Mouse (Mus musculus) liver, embryonic 14.5 days (tissue): ENCODE data around the gene BC048671. TPM values are rescaled to one million over a fixed set of nuclear protein-coding genes. Genes with fewer than 3 reads are reported as not detected.

Source experiments
- ATAC-seq: fragments of 200-750 bp; cut with Nextera tagmentation; 2 replicates; pipeline ENCODE4 v1.8.0; 2017; ENCODE audit warnings: moderate number of reproducible peaks, mild to moderate bottlenecking, moderate library complexity; ENCODE audit not compliant: insufficient read depth
- DNase-seq, 3 experiments: peaks; one replicate each; pipeline ENCODE4 v3.0.0-alpha.2; 2012 to 2013; ENCODE audit warnings: low read depth in 3 of 3, low spot score in 3 of 3
- H3K27ac ChIP-seq: fragments of 300-500 bp; sonication (generic); 2 replicates; pipeline ENCODE4 v1.5.1; 2014; ENCODE audit warnings: moderate library complexity, mild to moderate bottlenecking, control low read depth, inconsistent platforms
- H3K27me3 ChIP-seq: fragments of 300-500 bp; sonication (generic); 2 replicates; pipeline ENCODE4 v1.6.1; 2014; ENCODE audit warnings: mild to moderate bottlenecking, low read length, moderate library complexity; ENCODE audit not compliant: control insufficient read depth, insufficient read depth
- H3K36me3 ChIP-seq: fragments of 300-500 bp; sonication (generic); replicated peaks from 2 replicates; pipeline ENCODE4 v1.6.1; 2014; ENCODE audit warnings: low read depth; ENCODE audit not compliant: control insufficient read depth, insufficient read depth
- H3K4me1 ChIP-seq, 2 experiments: fragments of 200-500 bp in 1 of 2; fragments of 300-500 bp in 1 of 2; sonication (generic) in 1 of 2; replicated peaks; 2 replicates each; pipeline ENCODE4 v1.6.1; 2012 to 2014; ENCODE audit warnings: antibody characterized with exemption in 1 of 2, inconsistent platforms in 1 of 2, low read length in 1 of 2; ENCODE audit not compliant: control insufficient read depth in 2 of 2, insufficient read depth in 2 of 2
- H3K4me2 ChIP-seq: fragments of 300-500 bp; sonication (generic); 2 replicates; pipeline ENCODE4 v1.6.1; 2014; ENCODE audit warnings: low read depth, mild to moderate bottlenecking, control low read depth, moderate library complexity
- H3K4me3 ChIP-seq, 2 experiments: fragments of 200-500 bp in 1 of 2; fragments of 300-500 bp in 1 of 2; sonication (generic) in 1 of 2; 2 replicates each; pipeline ENCODE4 v1.5.1; 2012 to 2014; ENCODE audit warnings: low read depth in 2 of 2, low read length in 2 of 2, mild to moderate bottlenecking in 2 of 2, control low read depth in 1 of 2, inconsistent platforms in 1 of 2, moderate library complexity in 1 of 2; ENCODE audit not compliant: insufficient read depth in 1 of 2
- H3K9ac ChIP-seq: fragments of 300-500 bp; sonication (generic); replicated peaks from 2 replicates; pipeline ENCODE4 v1.6.1; 2014; ENCODE audit warnings: mild to moderate bottlenecking, control low read depth, moderate library complexity
- H3K9me3 ChIP-seq: fragments of 300-500 bp; sonication (generic); 2 replicates; pipeline ENCODE4 v1.6.1; 2016; ENCODE audit warnings: low read length, mixed read lengths; ENCODE audit not compliant: control insufficient read depth
- CTCF ChIP-seq: IDR thresholded peaks from 2 replicates; pipeline ENCODE4 v1.5.1; 2016; ENCODE audit warnings: antibody characterized with exemption, low read depth, control low read depth
- EP300 ChIP-seq: IDR thresholded peaks from 2 replicates; pipeline ENCODE4 v1.6.1; 2016; ENCODE audit warnings: antibody characterized with exemption, low read depth
- WGBS: fragments of 180-500 bp; shearing (Covaris S2); extraction: QIAGEN DNeasy Blood & Tissue Kit; methylation state at CpG from one replicate; pipeline ENCODE4 v1.1.7; 2014; ENCODE audit not compliant: insufficient replicate concordance; 5-methylcytosine and 5-hydroxymethylcytosine counted together
- polyA plus RNA-seq, 2 experiments: library from polyadenylated mRNA; depleted of rRNA in 1 of 2; stranded (reverse) in 1 of 2; unstranded in 1 of 2; fragments of >200 nt; fragmentation: Nextera tagmentation in 1 of 2; extraction: Ambion mirVana in 1 of 2; gene quantifications; 2 replicates each; pipeline versions ENCODE4 v1.2.1 to v1.2.3; 2012 to 2014

The BC048671 gene
- polyA plus RNA-seq (2012; rRNA removed) (not detected in 2 replicates), polyA plus RNA-seq (2014; fragmentation: Nextera tagmentation; extraction: Ambion mirVana) (not detected in 2 replicates)

GRCm38 (mm10) chr6:90300919-90301318, at the start of gene BC048671:
Gene BC048671, plus strand, starts transcription at chr6:90301219.
- Histone ChIP-seq H3K27ac (no peak within 1 kb of the TSS), H3K4me2 (no peak within 1 kb of the TSS), H3K9me3 (no peaks in the 10 kb centered on the region), H3K9ac (no peak within 1 kb of the TSS), H3K36me3 (no peaks in the 10 kb centered on the region), H3K27me3 (no peaks in the 10 kb centered on the region), H3K4me1 (no peaks in the 10 kb centered on the region), H3K4me3 (no peak within 1 kb of the TSS)
- ATAC-seq (no peak), DNase-seq (no peak)
- 68% methylated on average over 1 of the region's 1 CpGs for WGBS
- no peak for TF ChIP-seq CTCF
- no peak for TF ChIP-seq EP300

- Histone ChIP-seq H3K27me3 (no peaks in the 10 kb centered on the region), H3K4me3 (no peak overlapping the region), H3K4me1 (no peaks in the 10 kb centered on the region), H3K27ac (no peak overlapping the region), H3K36me3 (no peaks in the 10 kb centered on the region), H3K9ac (no peak overlapping the region), H3K9me3 (no peaks in the 10 kb centered on the region), H3K4me2 (no peak overlapping the region)
- DNase-seq (no peak), ATAC-seq (no peak)
- TF ChIP-seq EP300 (no peak), CTCF (peak; percentile 30; the same call in 1 of the 2 replicates)
- 44% methylated on average over 12 of the region's 12 CpGs for WGBS
Observed at GRCm38 (mm10) chr6:90288265-90288664, 12.8 kb upstream of the BC048671 start.

- H3K36me3 ChIP-seq = no peaks in the 10 kb centered on the region
- H3K9ac ChIP-seq = no peak overlapping the region
- WGBS = 64% methylated on average over 6 of the region's 6 CpGs
- TF ChIP-seq CTCF (no peak), EP300 (no peak)
- DNase-seq (no peak), ATAC-seq (peak; percentile 45)
- no peaks in the 10 kb centered on the region for H3K27me3 ChIP-seq
- H3K4me3 ChIP-seq = no peak overlapping the region
- H3K9me3 ChIP-seq = no peaks in the 10 kb centered on the region
- H3K27ac ChIP-seq = no peak overlapping the region
- no peak overlapping the region for H3K4me2 ChIP-seq
- H3K4me1 ChIP-seq = no peaks in the 10 kb centered on the region; a peak in 1 of 4 replicates
Observed at GRCm38 (mm10) chr6:90306315-90306975, 5.4 kb downstream of the BC048671 start.

GRCm38 (mm10) chr6:90308839-90309778, 8.1 kb downstream of the BC048671 start:
- no peak for TF ChIP-seq CTCF
- TF ChIP-seq EP300 = no peak
- no peak overlapping the region for H3K4me2 ChIP-seq
- no peaks in the 10 kb centered on the region for H3K9me3 ChIP-seq
- no peak overlapping the region for H3K9ac ChIP-seq
- H3K27ac ChIP-seq = no peak overlapping the region
- H3K36me3 ChIP-seq = no peaks in the 10 kb centered on the region
- WGBS = 78% methylated on average over 87 of the region's 87 CpGs
- DNase-seq (no peak), ATAC-seq (no peak)
- no peak overlapping the region for H3K4me3 ChIP-seq
- no peaks in the 10 kb centered on the region for H3K27me3 ChIP-seq
- no peaks in the 10 kb centered on the region; a peak in 1 of 4 replicates for H3K4me1 ChIP-seq

DNA sequence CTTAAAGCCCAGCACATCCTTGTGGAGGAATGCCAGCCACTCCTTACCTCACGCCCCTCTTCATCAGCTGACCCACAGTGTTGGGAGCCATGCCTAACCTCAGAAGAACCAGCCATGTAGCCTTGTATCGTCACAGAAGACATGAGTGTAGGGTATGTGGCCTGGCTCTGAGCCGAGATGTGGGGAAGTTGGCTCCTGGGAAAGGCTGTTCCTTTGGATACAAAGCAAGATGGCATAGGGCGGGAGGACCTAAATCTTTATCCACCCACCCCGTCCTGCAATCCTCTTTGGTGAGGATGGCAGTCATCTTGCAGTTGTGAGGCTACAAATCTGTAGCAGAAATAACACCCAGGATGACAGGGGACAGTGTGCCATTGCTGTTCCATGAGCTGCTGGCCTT, 14.9 kb downstream of the BC048671 start:
- TF ChIP-seq CTCF = no peak
- no peak for TF ChIP-seq EP300
- no peak overlapping the region for H3K9ac ChIP-seq
- H3K27me3 ChIP-seq = no peaks in the 10 kb centered on the region
- 55% methylated on average over 5 of the region's 5 CpGs for WGBS
- H3K4me3 ChIP-seq = no peak overlapping the region
- no peaks in the 10 kb centered on the region for H3K36me3 ChIP-seq
- ATAC-seq (no peak), DNase-seq (no peak)
- no peak overlapping the region for H3K27ac ChIP-seq
- no peaks in the 10 kb centered on the region for H3K9me3 ChIP-seq
- H3K4me1 ChIP-seq = peaks cover 0 to 5% of the 10 kb centered on the region in 2 experiments; a peak in 1 of 4 replicates
- H3K4me2 ChIP-seq = no peak overlapping the region
